Mouse (Mus musculus) left cerebral cortex, adult 2 months (tissue): ENCODE data around the gene Mtch1. TPM values are rescaled to one million over a fixed set of nuclear protein-coding genes. Genes with fewer than 3 reads are reported as not detected.

Source experiments
- DNase-seq, 2 experiments: peaks; one replicate each; pipeline ENCODE4 v3.0.0; 2021 to 2022; ENCODE audit warnings: low spot score in 2 of 2, mixed read lengths in 1 of 2; ENCODE audit errors: extremely low spot score in 1 of 2
- H3K27ac ChIP-seq: fragments of 200-600 bp; 2 replicates; pipeline ENCODE4 v1.8.1; 2022
- H3K4me3 ChIP-seq: fragments of 200-600 bp; 2 replicates; pipeline ENCODE4 v1.8.1; 2022
- CTCF ChIP-seq: fragments of 200-600 bp; IDR thresholded peaks from 2 replicates; pipeline ENCODE4 v1.8.1; 2022; ENCODE audit warnings: antibody characterized with exemption, mild to moderate bottlenecking, moderate library complexity
- intact Hi-C: fragments of 180-260 bp; cut with DNase I; formaldehyde crosslinking; loops from one replicate; pipeline ENCODE4 v1.15.1; 2025
- total RNA-seq, 2 experiments: library from RNA; stranded (reverse); gene quantifications; 2 replicates each; pipeline ENCODE4 v1.2.3; 2021

The Mtch1 gene
- total RNA-seq, 2 experiments from 2014 or later, result 537 to 552 TPM

- intact Hi-C loops, result loop anchor here (5.0 kb wide), 1 partner anchor 107 kb away; the partner anchor contains the start of gene Pim1
- DNase-seq, result no peak
- Histone ChIP-seq H3K27ac (no peak overlapping the region), H3K4me3 (no peak overlapping the region)
- no peak for TF ChIP-seq CTCF
These were observed 37.2 kb upstream of the Mtch1 start for GRCm38 (mm10) chr17:29384850-29385438.

GRCm38 (mm10) chr17:29383923-29384322 is 36.2 kb upstream of the Mtch1 start:
- intact Hi-C loops, result loop anchor here (5.0 kb wide), 1 partner anchor 108 kb away; the partner anchor contains the start of gene Pim1
- no peak for TF ChIP-seq CTCF
- no peak overlapping the region for H3K4me3 ChIP-seq
- no peak overlapping the region for H3K27ac ChIP-seq
- DNase-seq, result no peak

- TF ChIP-seq CTCF, result no peak
- H3K27ac ChIP-seq, result no peak overlapping the region
- intact Hi-C loops, result loop anchor here (5.0 kb wide), 1 partner anchor 110 kb away; the partner anchor contains the start of gene Pim1
- H3K4me3 ChIP-seq, result no peak overlapping the region
- DNase-seq, result no peak
These were observed 34.7 kb upstream of the Mtch1 start for GRCm38 (mm10) chr17:29382417-29382816.

GRCm38 (mm10) chr17:29381472-29381871 is 33.7 kb upstream of the Mtch1 start:
- Histone ChIP-seq H3K27ac (no peak overlapping the region), H3K4me3 (no peak overlapping the region)
- DNase-seq, result peak in 1 of 2 experiments; percentile 30
- intact Hi-C loops, result loop anchor here (1.0 to 5.0 kb wide), 2 partner anchors 111 to 133 kb away; partner anchors contain the start of gene Pim1
- TF ChIP-seq CTCF, result peak; percentile 67

- Histone ChIP-seq H3K4me3 (no peak overlapping the region), H3K27ac (no peak overlapping the region)
- no peak for TF ChIP-seq CTCF
- intact Hi-C loops, result loop anchor here (5.0 kb wide), 1 partner anchor 112 kb away; the partner anchor contains the start of gene Pim1
- no peak for DNase-seq
These were observed 32.5 kb upstream of the Mtch1 start for GRCm38 (mm10) chr17:29380241-29380640.

- intact Hi-C loops, result loop anchor here (10.0 kb wide), 1 partner anchor 263 kb away; the partner anchor contains the start of gene Rab44
- Histone ChIP-seq H3K27ac (no peak overlapping the region), H3K4me3 (no peak overlapping the region)
- DNase-seq, result no peak
- no peak for TF ChIP-seq CTCF
These were observed 30.3 kb upstream of the Mtch1 start for GRCm38 (mm10) chr17:29378056-29378455.

GRCm38 (mm10) chr17:29375871-29376270 is 28.1 kb upstream of the Mtch1 start:
- TF ChIP-seq CTCF, result no peak
- H3K4me3 ChIP-seq, result no peak overlapping the region
- DNase-seq, result no peak
- H3K27ac ChIP-seq, result no peak overlapping the region
- intact Hi-C loops, result loop anchor here (10.0 kb wide), 1 partner anchor 261 kb away; the partner anchor contains the start of gene Rab44

- intact Hi-C loops, result loop anchor here (1.0 to 10.0 kb wide), 4 partner anchors 102 to 256 kb away; partner anchors contain the start of genes BC004004 and Rab44
- peak; percentile 98 for TF ChIP-seq CTCF
- H3K27ac ChIP-seq, result no peak overlapping the region
- H3K4me3 ChIP-seq, result no peak overlapping the region
- DNase-seq, result peak; percentile 85 to 94
These were observed 23.4 kb upstream of the Mtch1 start for GRCm38 (mm10) chr17:29370984-29371723.

GRCm38 (mm10) chr17:29368726-29369125 is 21.0 kb upstream of the Mtch1 start:
- Histone ChIP-seq H3K27ac (no peak overlapping the region), H3K4me3 (no peak overlapping the region)
- intact Hi-C loops, result no loop called here
- no peak for DNase-seq
- TF ChIP-seq CTCF, result no peak

- Histone ChIP-seq H3K4me3 (no peak overlapping the region), H3K27ac (no peak overlapping the region)
- no peak for DNase-seq
- intact Hi-C loops, result no loop called here
- TF ChIP-seq CTCF, result no peak
These were observed 17.4 kb upstream of the Mtch1 start for GRCm38 (mm10) chr17:29365105-29365621.

- Histone ChIP-seq H3K27ac (no peak overlapping the region), H3K4me3 (no peak overlapping the region)
- no peak for TF ChIP-seq CTCF
- DNase-seq, result no peak
- intact Hi-C loops, result no loop called here
These were observed 15.4 kb upstream of the Mtch1 start for GRCm38 (mm10) chr17:29363109-29363508.
